Mouse (Mus musculus) lung, postnatal 0 days (tissue): ENCODE data around the gene Rpf1. TPM values are rescaled to one million over a fixed set of nuclear protein-coding genes. Genes with fewer than 3 reads are reported as not detected.

Source experiments
- ATAC-seq: fragments of 200-750 bp; cut with Nextera tagmentation; 2 replicates; pipeline ENCODE4 v1.8.0; 2017; ENCODE audit warnings: moderate library complexity
- DNase-seq: peaks from one replicate; pipeline ENCODE4 v3.0.0-alpha.2; 2016; ENCODE audit warnings: low spot score
- H3K27ac ChIP-seq: fragments of 300-500 bp; sonication (generic); 2 replicates; pipeline ENCODE4 v1.5.1; 2014; ENCODE audit warnings: antibody characterized with exemption, mild to moderate bottlenecking, low read length, mixed read lengths
- H3K27me3 ChIP-seq: fragments of 300-500 bp; sonication (generic); replicated peaks from 2 replicates; pipeline ENCODE4 v1.6.1; 2014; ENCODE audit warnings: low read length, mixed read lengths; ENCODE audit not compliant: insufficient read depth
- H3K36me3 ChIP-seq: fragments of 300-500 bp; sonication (generic); 2 replicates; pipeline ENCODE4 v1.6.1; 2014; ENCODE audit warnings: low read length, mixed read lengths; ENCODE audit not compliant: insufficient read depth
- H3K4me1 ChIP-seq: fragments of 300-500 bp; sonication (generic); 2 replicates; pipeline ENCODE4 v1.6.1; 2014; ENCODE audit warnings: antibody characterized with exemption, low read depth, low read length, mixed read lengths; ENCODE audit not compliant: insufficient read depth
- H3K4me2 ChIP-seq: fragments of 300-500 bp; sonication (generic); replicated peaks from 2 replicates; pipeline ENCODE4 v1.6.1; 2014; ENCODE audit warnings: low read depth, mild to moderate bottlenecking, low read length, moderate library complexity, mixed read lengths
- H3K4me3 ChIP-seq: fragments of 300-500 bp; sonication (generic); 2 replicates; pipeline ENCODE4 v1.5.1; 2014; ENCODE audit warnings: low read depth, low read length
- H3K9ac ChIP-seq: fragments of 300-500 bp; sonication (generic); replicated peaks from 2 replicates; pipeline ENCODE4 v1.6.1; 2014; ENCODE audit warnings: low read depth, mild to moderate bottlenecking
- H3K9me3 ChIP-seq: fragments of 300-500 bp; sonication (generic); 2 replicates; pipeline ENCODE4 v1.6.1; 2016; ENCODE audit warnings: low read length, mixed read lengths
- CTCF ChIP-seq: IDR thresholded peaks from 2 replicates; pipeline ENCODE4 v1.5.1; 2016; ENCODE audit warnings: antibody characterized with exemption, mild to moderate bottlenecking
- EP300 ChIP-seq: IDR thresholded peaks from 2 replicates; pipeline ENCODE4 v1.6.1; 2016; ENCODE audit warnings: antibody characterized with exemption, mild to moderate bottlenecking, control low read depth
- WGBS: fragments of 180-500 bp; shearing (Covaris S2); extraction: QIAGEN DNeasy Blood & Tissue Kit; methylation state at CpG from one replicate; pipeline ENCODE4 v1.1.7; 2014; 5-methylcytosine and 5-hydroxymethylcytosine counted together
- polyA plus RNA-seq: library from polyadenylated mRNA; unstranded; fragments of >200 nt; fragmentation: Nextera tagmentation; extraction: Ambion mirVana; gene quantifications from 2 replicates; pipeline ENCODE4 v1.2.1, GENCODE M21; 2015

Gene Rpf1
- polyA plus RNA-seq = 38.4 and 39.8 TPM in 2 replicates

DNA sequence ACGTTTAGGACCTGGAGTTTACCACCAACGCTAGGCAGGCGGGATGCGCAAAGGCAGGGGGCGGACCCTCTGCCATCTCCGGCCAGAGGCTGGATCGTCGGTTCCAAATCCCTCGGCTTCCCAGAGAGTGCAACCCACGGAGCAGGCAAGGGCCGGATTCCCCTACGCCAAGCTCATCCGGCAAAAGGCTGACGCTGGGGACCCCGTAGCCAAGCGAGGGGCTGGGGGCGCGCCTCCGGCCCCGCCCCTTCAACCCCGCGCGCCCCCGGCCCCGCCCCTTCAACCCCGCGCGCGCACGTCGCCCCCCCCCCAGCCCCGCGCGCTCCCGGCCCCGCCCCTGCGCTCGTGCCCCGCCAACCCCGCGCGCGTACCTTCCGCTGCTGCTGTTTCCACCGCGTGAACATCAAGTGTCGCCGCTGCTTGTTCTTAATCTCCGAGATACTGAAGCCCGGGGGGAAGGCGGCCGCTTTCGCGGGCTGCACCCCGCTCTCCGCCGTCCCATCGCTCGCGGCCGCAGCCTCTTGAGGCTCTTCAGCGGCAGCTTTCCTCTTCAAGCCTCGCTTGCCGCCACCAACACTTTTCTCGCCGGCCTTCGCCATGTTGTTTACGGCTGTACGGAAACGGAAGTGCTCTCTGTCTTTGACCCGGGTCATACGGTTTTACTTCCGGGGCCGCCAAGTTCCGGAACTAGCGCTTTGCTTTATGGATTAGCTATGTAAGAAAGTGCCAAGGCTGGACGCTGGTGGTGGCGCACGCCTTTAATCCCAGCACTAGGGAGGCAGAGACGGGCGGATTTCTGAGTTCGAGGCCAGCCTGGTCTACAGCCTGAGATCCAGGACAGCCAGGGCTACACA, at the start of gene Rpf1:
Gene Rpf1 (minus strand): TSS at position 632 of the 854 bp plus-strand sequence.
- Histone ChIP-seq H3K9me3 (no peaks in the 10 kb centered on the region), H3K4me2 (peak within 1 kb of the TSS; percentile 76), H3K4me1 (no peaks in the 10 kb centered on the region), H3K9ac (peak within 1 kb of the TSS; percentile 75), H3K27ac (peak within 1 kb of the TSS; percentile 99), H3K36me3 (0 out of 2 replicates have a peak, but pooled peaks cover 14% of the 10 kb centered on the region), H3K4me3 (peak within 1 kb of the TSS; percentile 91), H3K27me3 (no peaks in the 10 kb centered on the region)
- DNase-seq (peak; percentile 96), ATAC-seq (peak; percentile 97)
- TF ChIP-seq CTCF = no peak
- TF ChIP-seq EP300 = peak; percentile 81
- under 1% methylated on average over 62 of the region's 82 CpGs for WGBS

- Histone ChIP-seq H3K9ac (no peak overlapping the region), H3K27me3 (no peaks in the 10 kb centered on the region), H3K9me3 (no peaks in the 10 kb centered on the region), H3K4me1 (no peaks in the 10 kb centered on the region), H3K4me2 (no peak overlapping the region), H3K4me3 (no peak overlapping the region), H3K27ac (no peak overlapping the region), H3K36me3 (no peaks in the 10 kb centered on the region)
- DNase-seq (no peak), ATAC-seq (no peak)
- no peak for TF ChIP-seq EP300
- no peak for TF ChIP-seq CTCF
- WGBS = 79% methylated on average over 6 of the region's 6 CpGs
Measured at GRCm38 (mm10) chr3:146570939-146571338, 49.7 kb upstream of the Rpf1 start.

DNA sequence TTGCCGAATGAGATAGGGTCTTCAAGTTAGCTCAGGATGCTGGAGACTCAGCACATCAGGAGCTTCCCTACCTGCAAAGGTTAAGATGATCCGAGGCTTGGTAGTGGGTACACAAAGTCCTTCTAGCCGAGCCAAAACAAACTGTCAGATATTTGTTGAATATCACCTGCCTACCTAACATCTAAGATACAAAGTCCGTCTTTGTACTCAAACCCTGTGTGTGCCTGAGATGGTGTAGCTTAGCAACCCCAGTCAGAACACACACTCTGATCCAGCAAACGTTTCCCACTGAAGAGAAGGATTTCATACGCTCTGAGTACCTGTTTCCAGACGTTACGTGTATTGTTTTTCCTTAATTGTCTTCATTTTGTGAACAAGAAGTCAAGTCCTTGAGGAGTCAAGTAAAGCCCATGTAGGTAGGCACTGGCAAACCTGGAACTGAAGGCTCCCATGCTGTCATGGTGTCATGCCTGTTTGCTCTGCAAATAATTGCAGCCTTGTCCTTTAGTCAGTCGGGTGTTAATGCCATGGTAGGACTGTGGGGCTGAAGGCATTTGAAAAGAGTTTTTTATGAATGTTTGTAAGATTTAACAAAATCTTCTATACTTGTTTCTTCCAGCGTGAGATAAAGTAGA, 49.0 kb upstream of the Rpf1 start, which contains the start of gene Uox:
Gene Uox (plus strand): TSS at position 279 of the 635 bp plus-strand sequence.
- H3K9ac ChIP-seq = no peak within 1 kb of the TSS
- no peak for TF ChIP-seq EP300
- no peak for TF ChIP-seq CTCF
- no peaks in the 10 kb centered on the region for H3K4me1 ChIP-seq
- no peak within 1 kb of the TSS for H3K27ac ChIP-seq
- 56% methylated on average over 10 of the region's 10 CpGs for WGBS
- no peaks in the 10 kb centered on the region for H3K9me3 ChIP-seq
- H3K4me2 ChIP-seq = no peak within 1 kb of the TSS
- no peaks in the 10 kb centered on the region for H3K27me3 ChIP-seq
- no peaks in the 10 kb centered on the region for H3K36me3 ChIP-seq
- DNase-seq = no peak
- no peak within 1 kb of the TSS for H3K4me3 ChIP-seq
- ATAC-seq = no peak

- H3K36me3 ChIP-seq = no peaks in the 10 kb centered on the region
- H3K4me1 ChIP-seq = no peaks in the 10 kb centered on the region
- no peak overlapping the region for H3K4me3 ChIP-seq
- no peak overlapping the region for H3K9ac ChIP-seq
- H3K27me3 ChIP-seq = no peaks in the 10 kb centered on the region
- TF ChIP-seq CTCF = no peak
- no peak for TF ChIP-seq EP300
- no peak overlapping the region for H3K27ac ChIP-seq
- 85% methylated on average over 3 of the region's 3 CpGs for WGBS
- DNase-seq = no peak
- H3K4me2 ChIP-seq = no peak overlapping the region
- H3K9me3 ChIP-seq = no peaks in the 10 kb centered on the region
- ATAC-seq = no peak
Measured at GRCm38 (mm10) chr3:146569594-146569993, 48.4 kb upstream of the Rpf1 start.

DNA sequence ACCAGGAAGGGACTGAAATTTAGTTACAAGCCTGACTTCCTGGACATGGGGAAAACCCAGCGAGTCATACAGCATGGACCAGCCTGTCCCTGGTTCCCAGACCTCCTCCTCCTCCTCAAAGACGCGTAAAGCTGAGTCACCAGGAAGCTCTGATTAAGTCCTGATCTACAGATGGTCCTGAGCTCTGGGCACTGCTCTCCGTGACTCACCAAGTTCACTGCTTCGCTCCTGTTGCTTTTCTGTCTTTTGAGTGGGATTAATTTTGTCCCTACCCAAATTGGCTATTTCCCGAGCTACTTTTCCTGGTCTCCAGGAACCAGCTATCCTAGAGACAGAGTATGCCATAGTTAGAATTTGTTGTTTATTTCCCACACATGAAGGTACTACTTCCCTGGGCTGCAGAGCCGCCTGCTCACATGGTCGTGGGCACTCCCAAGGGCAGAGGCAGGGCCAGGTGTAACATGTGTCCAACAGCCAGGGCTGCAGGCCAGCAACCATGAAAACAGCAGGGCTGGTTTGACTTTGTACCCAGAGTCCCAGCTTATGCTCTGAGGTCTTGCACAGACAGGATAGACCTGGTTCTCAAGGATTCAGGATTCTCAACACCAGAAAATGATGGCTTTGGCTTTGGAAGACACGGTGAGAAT, 46.8 kb upstream of the Rpf1 start:
- TF ChIP-seq EP300 (no peak), CTCF (no peak)
- no peak overlapping the region for H3K27ac ChIP-seq
- DNase-seq (peak; percentile 22), ATAC-seq (peak; percentile 35; the same call in 1 of the 2 replicates)
- H3K27me3 ChIP-seq = no peaks in the 10 kb centered on the region
- no peak overlapping the region for H3K4me3 ChIP-seq
- H3K9ac ChIP-seq = no peak overlapping the region
- H3K4me1 ChIP-seq = no peaks in the 10 kb centered on the region
- no peaks in the 10 kb centered on the region for H3K9me3 ChIP-seq
- no peaks in the 10 kb centered on the region for H3K36me3 ChIP-seq
- no peak overlapping the region for H3K4me2 ChIP-seq
- WGBS = 51% methylated on average over 9 of the region's 9 CpGs

DNA sequence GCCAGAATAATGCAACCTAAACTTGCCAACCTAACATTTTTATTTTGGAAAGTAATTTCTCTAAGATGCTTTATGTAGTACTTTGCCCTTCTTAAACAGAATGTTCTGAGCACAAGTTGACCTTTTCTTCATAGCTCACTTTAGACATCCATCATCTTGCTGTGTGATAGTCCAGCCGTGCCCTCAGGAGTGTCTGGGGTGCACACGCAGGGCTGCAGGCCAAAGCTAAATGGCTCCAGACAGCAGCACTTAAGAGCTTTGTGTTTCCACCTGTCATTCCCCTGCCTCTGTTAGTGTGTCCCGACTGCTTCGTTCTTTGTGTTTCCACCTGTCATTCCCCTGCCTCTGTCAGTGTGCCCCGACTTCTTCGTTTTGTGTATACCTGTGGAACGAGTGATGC, 46.1 kb upstream of the Rpf1 start:
- H3K4me3 ChIP-seq = no peak overlapping the region
- no peak overlapping the region for H3K4me2 ChIP-seq
- H3K9me3 ChIP-seq = no peaks in the 10 kb centered on the region
- no peak for TF ChIP-seq CTCF
- TF ChIP-seq EP300 = no peak
- 49% methylated on average over 7 of the region's 7 CpGs for WGBS
- H3K9ac ChIP-seq = no peak overlapping the region
- no peaks in the 10 kb centered on the region for H3K27me3 ChIP-seq
- no peak for DNase-seq
- H3K27ac ChIP-seq = no peak overlapping the region
- no peaks in the 10 kb centered on the region for H3K4me1 ChIP-seq
- H3K36me3 ChIP-seq = no peaks in the 10 kb centered on the region
- no peak for ATAC-seq
